Mouse (Mus musculus) lung, postnatal 0 days (tissue): ENCODE data around the gene Ttc7.

ENCODE experiments used
- CTCF ChIP-seq: IDR thresholded peaks from 2 replicates; pipeline ENCODE4 v1.5.1; 2016; ENCODE audit warnings: antibody characterized with exemption, mild to moderate bottlenecking
- EP300 ChIP-seq: IDR thresholded peaks from 2 replicates; pipeline ENCODE4 v1.6.1; 2016; ENCODE audit warnings: antibody characterized with exemption, mild to moderate bottlenecking, control low read depth

- TF ChIP-seq CTCF, result no peak
- no peak for TF ChIP-seq EP300
Measured at GRCm38 (mm10) chr17:87291037-87291436, 8.4 kb downstream of the Ttc7 start.
